Mouse (Mus musculus) lung, postnatal 0 days (tissue): ENCODE measurements around the gene Znrf2.

Source experiments
- CTCF ChIP-seq: IDR thresholded peaks from 2 replicates; pipeline ENCODE4 v1.5.1; 2016; ENCODE audit warnings: antibody characterized with exemption, mild to moderate bottlenecking
- EP300 ChIP-seq: IDR thresholded peaks from 2 replicates; pipeline ENCODE4 v1.6.1; 2016; ENCODE audit warnings: antibody characterized with exemption, mild to moderate bottlenecking, control low read depth

- TF ChIP-seq CTCF (no peak), EP300 (no peak)
Measured at GRCm38 (mm10) chr6:54767746-54768145, 49.0 kb upstream of the Znrf2 start.
